Mouse (Mus musculus) forebrain, postnatal 0 days (tissue): ENCODE results near the gene Cd40. TPM values are rescaled to one million over a fixed set of nuclear protein-coding genes. Genes with fewer than 3 reads are reported as not detected.

Experiments used
- ATAC-seq: fragments of 200-750 bp; cut with Nextera tagmentation; 2 replicates; pipeline ENCODE4 v1.8.0; 2017; ENCODE audit warnings: mild to moderate bottlenecking, moderate library complexity
- DNase-seq: peaks from one replicate; pipeline ENCODE4 v3.0.0-alpha.2; 2015
- H3K27ac ChIP-seq: fragments of 300-500 bp; sonication (generic); 2 replicates; pipeline ENCODE4 v1.5.1; 2014; ENCODE audit warnings: low read depth, mild to moderate bottlenecking, antibody characterized with exemption, low read length, moderate library complexity, mixed read lengths
- H3K27me3 ChIP-seq: fragments of 300-500 bp; sonication (generic); 2 replicates; pipeline ENCODE4 v1.6.1; 2014; ENCODE audit warnings: mild to moderate bottlenecking, low read length, mixed read lengths; ENCODE audit not compliant: insufficient read depth
- H3K36me3 ChIP-seq: fragments of 300-500 bp; sonication (generic); 2 replicates; pipeline ENCODE4 v1.6.1; 2014; ENCODE audit warnings: mild to moderate bottlenecking, moderate library complexity; ENCODE audit not compliant: insufficient read depth
- H3K4me1 ChIP-seq: fragments of 300-500 bp; sonication (generic); 2 replicates; pipeline ENCODE4 v1.6.1; 2014; ENCODE audit warnings: antibody characterized with exemption; ENCODE audit not compliant: insufficient read depth
- H3K4me2 ChIP-seq: fragments of 300-500 bp; sonication (generic); 2 replicates; pipeline ENCODE4 v1.6.1; 2014; ENCODE audit warnings: low read depth, mild to moderate bottlenecking, moderate library complexity
- H3K4me3 ChIP-seq: fragments of 300-500 bp; sonication (generic); 2 replicates; pipeline ENCODE4 v1.5.1; 2014; ENCODE audit warnings: low read depth, low read length, mixed read lengths
- H3K9ac ChIP-seq: fragments of 300-500 bp; sonication (generic); 2 replicates; pipeline ENCODE4 v1.6.1; 2014; ENCODE audit warnings: mild to moderate bottlenecking
- H3K9me3 ChIP-seq: fragments of 300-500 bp; sonication (generic); 2 replicates; pipeline ENCODE4 v1.6.1; 2016; ENCODE audit warnings: low read length
- CTCF ChIP-seq: sonication (generic); IDR thresholded peaks from 2 replicates; pipeline ENCODE4 v1.5.1; 2016; ENCODE audit warnings: antibody characterized with exemption, control low read depth, low read depth
- WGBS: fragments of 180-500 bp; shearing (Covaris S2); extraction: QIAGEN DNeasy Blood & Tissue Kit; methylation state at CpG from one replicate; pipeline ENCODE4 v1.1.7; 2014; 5-methylcytosine and 5-hydroxymethylcytosine counted together
- polyA plus RNA-seq: library from polyadenylated mRNA; unstranded; fragments of >200 nt; fragmentation: Nextera tagmentation; extraction: Ambion mirVana; gene quantifications from 2 replicates; pipeline ENCODE4 v1.2.1, GENCODE M21; 2015
- total RNA-seq: library from RNA; depleted of rRNA; stranded (reverse); fragments of >200 nt; gene quantifications from 2 replicates; pipeline ENCODE4 v1.2.3, GENCODE M21; 2014

The Cd40 gene
- total and polyA plus RNA-seq, 2 experiments from 2014 or later, result 4.7 to 5.0 TPM

GRCm38 (mm10) chr2:165042126-165042525 lies 13.3 kb upstream of the Cd40 start:
- 79% methylated on average over 5 of the region's 5 CpGs for WGBS
- H3K4me1 ChIP-seq, result no peaks in the 10 kb centered on the region; the same call in 1 of the 2 replicates
- ATAC-seq (no peak), DNase-seq (no peak)
- no peak overlapping the region for H3K27ac ChIP-seq
- no peak overlapping the region for H3K4me2 ChIP-seq
- no peaks in the 10 kb centered on the region for H3K36me3 ChIP-seq
- no peaks in the 10 kb centered on the region for H3K9me3 ChIP-seq
- H3K27me3 ChIP-seq, result no peaks in the 10 kb centered on the region
- TF ChIP-seq CTCF, result no peak
- H3K4me3 ChIP-seq, result no peak overlapping the region
- no peak overlapping the region for H3K9ac ChIP-seq

DNA sequence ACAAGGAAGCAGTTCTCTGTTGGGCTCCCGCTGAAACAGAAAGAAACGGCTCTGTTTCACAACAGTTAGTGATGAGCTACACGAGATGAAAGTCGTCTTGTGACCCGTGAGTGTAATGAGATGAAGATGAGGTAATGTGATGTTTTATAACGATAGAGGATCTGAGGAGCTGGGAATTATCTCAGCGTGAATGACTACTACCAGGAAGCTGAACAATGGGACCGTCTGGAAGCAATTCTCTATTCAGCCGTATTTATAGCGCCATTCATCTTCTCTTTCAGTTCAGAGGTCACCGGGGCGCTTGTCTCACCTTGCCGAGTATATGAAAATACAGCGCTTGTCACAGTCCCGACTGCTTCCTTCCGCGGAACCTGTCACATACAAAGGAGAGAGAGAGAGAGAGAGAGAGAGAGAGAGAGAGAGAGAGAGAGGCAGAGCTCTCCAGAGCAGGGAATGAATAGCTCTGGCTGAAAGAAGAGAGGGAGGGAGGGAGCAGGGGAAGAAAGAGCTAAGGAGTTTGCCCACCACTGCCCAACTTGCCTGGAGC lies 12.3 kb upstream of the Cd40 start:
- TF ChIP-seq CTCF, result peak; percentile 20; the same call in 1 of the 2 replicates
- H3K27ac ChIP-seq, result peak overlapping the region; percentile 76
- peak; percentile 75 for DNase-seq
- H3K27me3 ChIP-seq, result no peaks in the 10 kb centered on the region
- H3K9me3 ChIP-seq, result no peaks in the 10 kb centered on the region
- no peaks in the 10 kb centered on the region for H3K36me3 ChIP-seq
- 1% methylated on average over 17 of the region's 17 CpGs for whole genome bisulfite sequencing
- ATAC-seq, result peak; percentile 92
- peak overlapping the region; percentile 39 for H3K4me2 ChIP-seq
- peak overlapping the region; percentile 17; the same call in 1 of the 2 replicates for H3K4me3 ChIP-seq
- peak overlapping the region; percentile 33; the same call in 1 of the 2 replicates for H3K9ac ChIP-seq
- H3K4me1 ChIP-seq, result no peaks in the 10 kb centered on the region; the same call in 1 of the 2 replicates

GRCm38 (mm10) chr2:165043729-165044128 lies 11.7 kb upstream of the Cd40 start:
- DNase-seq (no peak), ATAC-seq (no peak)
- TF ChIP-seq CTCF, result no peak
- no peaks in the 10 kb centered on the region for H3K36me3 ChIP-seq
- H3K4me1 ChIP-seq, result no peaks in the 10 kb centered on the region; the same call in 1 of the 2 replicates
- no peak overlapping the region for H3K9ac ChIP-seq
- 43% methylated on average over 2 of the region's 2 CpGs for WGBS
- H3K27ac ChIP-seq, result peak overlapping the region; percentile 76
- no peaks in the 10 kb centered on the region for H3K9me3 ChIP-seq
- H3K4me3 ChIP-seq, result no peak overlapping the region
- no peaks in the 10 kb centered on the region for H3K27me3 ChIP-seq
- no peak overlapping the region for H3K4me2 ChIP-seq

- no peak for DNase-seq
- Histone ChIP-seq H3K27ac (no peak overlapping the region), H3K27me3 (no peaks in the 10 kb centered on the region), H3K4me3 (no peak overlapping the region), H3K9me3 (no peaks in the 10 kb centered on the region), H3K4me2 (no peak overlapping the region), H3K36me3 (no peaks in the 10 kb centered on the region), H3K4me1 (0 out of 2 replicates have a peak, but pooled peaks cover 3% of the 10 kb centered on the region), H3K9ac (no peak overlapping the region)
- no peak for TF ChIP-seq CTCF
- no peak for ATAC-seq
- WGBS, result 54% methylated on average over 5 of the region's 5 CpGs
Measured at GRCm38 (mm10) chr2:165049044-165049443, 6.4 kb upstream of the Cd40 start.

- Histone ChIP-seq H3K27me3 (no peaks in the 10 kb centered on the region; the same call in none of the 2 replicates), H3K9ac (no peak overlapping the region), H3K4me3 (no peak overlapping the region), H3K27ac (peak overlapping the region; percentile 9), H3K9me3 (no peaks in the 10 kb centered on the region), H3K4me2 (no peak overlapping the region), H3K36me3 (no peaks in the 10 kb centered on the region), H3K4me1 (0 out of 2 replicates have a peak, but pooled peaks cover 3% of the 10 kb centered on the region)
- no peak for DNase-seq
- 63% methylated on average over 18 of the region's 18 CpGs for WGBS
- no peak for ATAC-seq
- no peak for TF ChIP-seq CTCF
Measured at GRCm38 (mm10) chr2:165050826-165051548, 4.4 kb upstream of the Cd40 start.

DNA sequence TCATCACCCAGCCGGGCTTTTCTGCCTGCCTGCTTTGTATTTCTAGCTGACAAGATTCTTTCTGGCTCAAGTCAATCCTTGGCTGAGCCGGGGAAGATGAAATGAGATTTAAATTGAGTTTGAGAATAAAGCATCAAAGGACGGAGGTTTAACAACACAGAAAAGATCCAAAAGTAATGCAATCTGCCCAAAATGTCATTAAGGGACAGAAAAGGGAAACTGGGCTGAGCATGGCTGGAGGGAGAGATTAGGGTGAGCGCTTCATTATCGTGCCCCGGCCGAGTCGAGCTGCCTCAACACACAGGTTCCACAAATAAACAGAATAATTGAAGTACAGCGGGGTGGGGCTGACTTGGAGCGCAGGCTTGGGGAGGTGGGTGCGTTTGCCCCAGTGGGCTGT lies 3.9 kb upstream of the Cd40 start:
- Histone ChIP-seq H3K36me3 (no peaks in the 10 kb centered on the region), H3K4me2 (no peak overlapping the region), H3K27me3 (no peaks in the 10 kb centered on the region; the same call in none of the 2 replicates), H3K9ac (no peak overlapping the region), H3K9me3 (no peaks in the 10 kb centered on the region), H3K4me3 (no peak overlapping the region), H3K27ac (peak overlapping the region; percentile 9), H3K4me1 (0 out of 2 replicates have a peak, but pooled peaks cover 3% of the 10 kb centered on the region)
- ATAC-seq, result no peak
- no peak for DNase-seq
- no peak for TF ChIP-seq CTCF
- WGBS, result 15% methylated on average over 11 of the region's 11 CpGs

- H3K9me3 ChIP-seq, result no peaks in the 10 kb centered on the region
- H3K27me3 ChIP-seq, result no peaks in the 10 kb centered on the region; the same call in none of the 2 replicates
- peak overlapping the region; percentile 9; the same call in 1 of the 2 replicates for H3K4me3 ChIP-seq
- H3K27ac ChIP-seq, result no peak overlapping the region
- no peak for TF ChIP-seq CTCF
- 16% methylated on average over 7 of the region's 7 CpGs for WGBS
- H3K4me2 ChIP-seq, result peak overlapping the region; percentile 28; the same call in 1 of the 2 replicates
- ATAC-seq (no peak), DNase-seq (no peak)
- no peak overlapping the region for H3K9ac ChIP-seq
- no peaks in the 10 kb centered on the region for H3K36me3 ChIP-seq
- 0 out of 2 replicates have a peak, but pooled peaks cover 3% of the 10 kb centered on the region for H3K4me1 ChIP-seq
Measured at GRCm38 (mm10) chr2:165055905-165056304, 478 bp downstream of the Cd40 start.
